Mouse (Mus musculus) limb, embryonic 10.5 days (tissue): Measurements from ENCODE around the gene Pea15a. TPM values are rescaled to one million over a fixed set of nuclear protein-coding genes. Genes with fewer than 3 reads are reported as not detected.

Experiments used
- DNase-seq: peaks from one replicate; pipeline ENCODE4 v3.0.0-alpha.2; 2017; ENCODE audit warnings: low spot score
- H3K27ac ChIP-seq: fragments of 300-500 bp; sonication (generic); 2 replicates; pipeline ENCODE4 v1.5.1; 2016; ENCODE audit warnings: mild to moderate bottlenecking
- H3K27me3 ChIP-seq: fragments of 300-500 bp; sonication (generic); 2 replicates; pipeline ENCODE4 v1.6.1; 2016; ENCODE audit warnings: low read depth, mild to moderate bottlenecking; ENCODE audit not compliant: poor library complexity, severe bottlenecking
- H3K36me3 ChIP-seq: fragments of 300-500 bp; sonication (generic); 2 replicates; pipeline ENCODE4 v1.6.1; 2016; ENCODE audit warnings: mild to moderate bottlenecking, moderate library complexity
- H3K4me1 ChIP-seq: fragments of 300-500 bp; sonication (generic); 2 replicates; pipeline ENCODE4 v1.6.1; 2016
- H3K4me3 ChIP-seq: fragments of 300-500 bp; sonication (generic); 2 replicates; pipeline ENCODE4 v1.5.1; 2016; ENCODE audit warnings: mild to moderate bottlenecking, moderate library complexity
- H3K9me3 ChIP-seq: fragments of 300-500 bp; sonication (generic); replicated peaks from 2 replicates; pipeline ENCODE4 v1.6.1; 2016; ENCODE audit warnings: mild to moderate bottlenecking
- WGBS: fragments of 180-500 bp; shearing (Covaris S2); methylation state at CpG from one replicate; pipeline ENCODE4 v1.1.7; 2016; 5-methylcytosine and 5-hydroxymethylcytosine counted together
- polyA plus RNA-seq: library from polyadenylated mRNA; unstranded; fragments of >200 nt; fragmentation: Nextera tagmentation; extraction: Ambion mirVana; gene quantifications from 2 replicates; pipeline ENCODE4 v1.2.1, GENCODE M21; 2016

Pea15a gene
- polyA plus RNA-seq, 1 experiment from 2014 or later, result 88.4 TPM

- H3K36me3 ChIP-seq, result peaks cover 97% of the 10 kb centered on the region
- WGBS, result 95% methylated on average over 10 of the region's 10 CpGs
- H3K27ac ChIP-seq, result no peak overlapping the region
- no peaks in the 10 kb centered on the region for H3K4me1 ChIP-seq
- H3K4me3 ChIP-seq, result no peak overlapping the region
- no peaks in the 10 kb centered on the region for H3K9me3 ChIP-seq
- DNase-seq, result no peak
- no peaks in the 10 kb centered on the region for H3K27me3 ChIP-seq
Measured at GRCm38 (mm10) chr1:172186401-172187289, 20.0 kb downstream of the Pea15a start.

GRCm38 (mm10) chr1:172183915-172184314 is 22.7 kb downstream of the Pea15a start:
- Histone ChIP-seq H3K9me3 (no peaks in the 10 kb centered on the region), H3K27ac (no peak overlapping the region), H3K4me1 (no peaks in the 10 kb centered on the region), H3K36me3 (peaks cover 97% of the 10 kb centered on the region), H3K4me3 (no peak overlapping the region), H3K27me3 (no peaks in the 10 kb centered on the region)
- DNase-seq, result no peak

DNA sequence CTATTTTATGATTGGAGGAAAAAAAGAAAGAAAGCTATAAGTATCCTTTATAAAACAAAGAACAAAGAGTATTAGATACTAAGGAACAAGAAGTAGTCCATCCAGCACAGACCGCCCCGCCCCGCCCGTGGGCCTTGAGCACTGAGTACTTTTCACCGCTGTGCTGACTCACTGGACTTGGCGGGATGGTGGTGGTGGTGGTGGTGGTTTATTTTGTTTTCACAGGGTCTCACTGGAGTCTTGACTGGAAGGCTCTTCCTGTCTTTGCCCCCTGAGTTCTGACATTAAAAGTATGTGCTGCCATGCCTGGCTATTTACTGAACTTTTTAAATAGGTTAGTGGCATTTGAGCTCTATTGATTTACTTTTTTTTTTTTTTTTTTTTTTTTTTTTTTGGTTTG is 23.5 kb downstream of the Pea15a start:
- WGBS, result 95% methylated on average over 6 of the region's 6 CpGs
- DNase-seq, result no peak

DNA sequence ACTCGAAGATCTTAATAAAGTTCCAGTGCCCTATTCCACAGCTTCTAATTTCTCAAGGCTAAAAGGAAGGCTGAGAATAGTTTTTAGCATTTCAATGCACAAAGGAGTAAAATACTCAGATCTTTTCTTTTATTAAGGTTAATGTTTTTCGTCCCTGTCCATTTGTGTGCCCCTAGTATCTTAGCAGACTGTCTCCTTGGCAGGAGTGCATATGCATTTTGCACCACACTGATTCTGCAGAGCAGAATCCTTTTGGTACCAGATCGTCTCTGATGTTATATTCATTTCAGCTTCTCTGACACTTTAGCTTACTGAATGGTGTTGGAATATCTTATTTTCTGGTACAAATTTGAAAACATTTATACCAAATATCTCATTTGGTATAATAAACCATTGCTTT is 24.8 kb downstream of the Pea15a start:
- no peaks in the 10 kb centered on the region for H3K27me3 ChIP-seq
- no peaks in the 10 kb centered on the region for H3K9me3 ChIP-seq
- H3K36me3 ChIP-seq, result peaks cover 94% of the 10 kb centered on the region
- no peaks in the 10 kb centered on the region for H3K4me1 ChIP-seq
- no peak for DNase-seq
- WGBS, result 93% methylated on average over 3 of the region's 3 CpGs
- H3K27ac ChIP-seq, result no peak overlapping the region
- no peak overlapping the region for H3K4me3 ChIP-seq

More for the DNA sequence above, 23.5 kb downstream of the Pea15a start:
- Histone ChIP-seq H3K36me3 (peaks cover 97% of the 10 kb centered on the region), H3K4me1 (no peaks in the 10 kb centered on the region), H3K4me3 (no peak overlapping the region), H3K27me3 (no peaks in the 10 kb centered on the region), H3K9me3 (no peaks in the 10 kb centered on the region), H3K27ac (no peak overlapping the region)

DNA sequence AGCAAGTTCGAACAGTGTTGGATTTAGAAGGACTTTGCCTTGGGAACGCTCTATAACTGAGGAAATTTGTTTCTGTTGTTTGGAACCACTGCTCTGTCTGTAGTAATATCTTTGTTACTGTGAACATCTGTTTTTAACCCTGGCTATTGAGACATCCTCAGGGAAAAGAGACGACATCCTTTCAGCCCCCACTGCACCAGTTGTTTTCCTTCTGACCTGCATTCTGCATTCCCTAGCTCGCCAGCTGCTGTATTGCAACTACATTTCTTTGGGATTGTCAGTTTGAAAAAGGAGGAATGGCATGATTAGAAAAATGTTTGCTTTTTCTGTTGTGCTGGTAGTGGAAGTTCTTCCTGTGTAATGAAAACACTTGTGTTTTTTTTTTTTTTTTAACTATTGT is 25.7 kb downstream of the Pea15a start:
- no peaks in the 10 kb centered on the region for H3K9me3 ChIP-seq
- H3K4me3 ChIP-seq, result no peak overlapping the region
- no peak for DNase-seq
- peaks cover 94% of the 10 kb centered on the region for H3K36me3 ChIP-seq
- no peaks in the 10 kb centered on the region for H3K4me1 ChIP-seq
- H3K27me3 ChIP-seq, result no peaks in the 10 kb centered on the region
- no peak overlapping the region for H3K27ac ChIP-seq
- 78% methylated on average over 4 of the region's 4 CpGs for WGBS

DNA sequence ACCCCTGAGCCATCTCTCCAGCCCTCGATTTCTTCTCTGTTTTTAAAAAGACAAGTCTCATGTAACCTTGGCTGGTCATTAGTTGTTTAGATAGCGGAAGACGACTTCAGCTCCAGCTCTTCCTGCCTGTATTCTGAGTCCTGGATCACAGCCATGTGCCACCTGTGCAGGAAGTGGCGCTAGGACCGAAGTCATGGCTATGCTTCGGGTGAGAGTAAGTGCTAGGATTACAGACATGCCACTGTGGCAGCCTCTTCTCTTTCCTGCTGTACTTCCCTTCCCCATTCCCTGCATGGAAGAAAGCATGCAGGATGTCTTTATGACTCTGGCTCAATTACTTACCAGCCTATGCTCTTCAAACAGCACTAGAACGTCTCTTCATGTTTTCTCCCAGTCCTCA is 27.5 kb downstream of the Pea15a start:
- H3K27ac ChIP-seq, result no peak overlapping the region
- 88% methylated on average over 7 of the region's 7 CpGs for WGBS
- no peaks in the 10 kb centered on the region for H3K4me1 ChIP-seq
- no peaks in the 10 kb centered on the region for H3K27me3 ChIP-seq
- no peak overlapping the region for H3K4me3 ChIP-seq
- no peak for DNase-seq
- H3K9me3 ChIP-seq, result no peaks in the 10 kb centered on the region
- H3K36me3 ChIP-seq, result peaks cover 96% of the 10 kb centered on the region

GRCm38 (mm10) chr1:172177791-172178190 is 28.8 kb downstream of the Pea15a start:
- Histone ChIP-seq H3K27ac (no peak overlapping the region), H3K9me3 (no peaks in the 10 kb centered on the region), H3K36me3 (peaks cover 98% of the 10 kb centered on the region), H3K4me1 (no peaks in the 10 kb centered on the region), H3K27me3 (no peaks in the 10 kb centered on the region), H3K4me3 (no peak overlapping the region)
- DNase-seq, result no peak
- WGBS, result 92% methylated on average over 7 of the region's 7 CpGs

- Histone ChIP-seq H3K4me1 (no peaks in the 10 kb centered on the region), H3K27ac (no peak overlapping the region), H3K4me3 (no peak overlapping the region), H3K27me3 (no peaks in the 10 kb centered on the region), H3K9me3 (no peaks in the 10 kb centered on the region), H3K36me3 (peaks cover 97% of the 10 kb centered on the region)
- DNase-seq, result no peak
- WGBS, result 90% methylated on average over 5 of the region's 5 CpGs
Measured at GRCm38 (mm10) chr1:172173181-172173580, 33.4 kb downstream of the Pea15a start.

DNA sequence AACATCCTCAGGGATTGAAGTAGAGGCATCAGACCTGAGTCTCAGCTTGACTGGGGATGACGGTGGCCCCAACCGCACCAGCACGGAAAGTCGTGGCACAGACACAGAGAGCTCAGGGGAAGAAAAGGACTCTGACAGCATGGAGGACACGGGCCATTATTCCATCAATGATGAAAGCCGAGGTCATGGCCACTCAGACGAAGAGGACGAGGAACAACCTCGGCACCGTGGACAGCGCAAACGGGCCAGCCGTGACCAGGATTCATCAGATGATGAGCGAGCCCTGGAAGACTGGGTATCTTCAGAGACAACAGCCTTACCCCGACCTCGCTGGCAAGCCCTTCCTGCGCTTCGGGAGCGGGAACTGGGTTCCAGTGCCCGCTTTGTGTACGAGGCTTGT is 34.2 kb downstream of the Pea15a start:
- Histone ChIP-seq H3K27ac (no peak overlapping the region), H3K36me3 (peaks cover 97% of the 10 kb centered on the region), H3K4me1 (no peaks in the 10 kb centered on the region), H3K27me3 (no peaks in the 10 kb centered on the region), H3K9me3 (no peaks in the 10 kb centered on the region), H3K4me3 (no peak overlapping the region)
- 96% methylated on average over 21 of the region's 21 CpGs for WGBS
- no peak for DNase-seq

GRCm38 (mm10) chr1:172169809-172170208 is 36.8 kb downstream of the Pea15a start:
- Histone ChIP-seq H3K4me3 (no peak overlapping the region), H3K4me1 (no peaks in the 10 kb centered on the region), H3K27ac (no peak overlapping the region), H3K9me3 (no peaks in the 10 kb centered on the region), H3K36me3 (peaks cover 99% of the 10 kb centered on the region), H3K27me3 (no peaks in the 10 kb centered on the region)
- no peak for DNase-seq
- 95% methylated on average over 5 of the region's 5 CpGs for WGBS

- DNase-seq, result no peak
- WGBS, result 93% methylated on average over 5 of the region's 5 CpGs
- H3K36me3 ChIP-seq, result peaks cover 92% of the 10 kb centered on the region
- no peak overlapping the region for H3K4me3 ChIP-seq
- no peaks in the 10 kb centered on the region for H3K27me3 ChIP-seq
- no peaks in the 10 kb centered on the region for H3K4me1 ChIP-seq
- no peaks in the 10 kb centered on the region for H3K9me3 ChIP-seq
- no peak overlapping the region for H3K27ac ChIP-seq
Measured at GRCm38 (mm10) chr1:172167911-172168310, 38.7 kb downstream of the Pea15a start.

GRCm38 (mm10) chr1:172162959-172163358 is 43.6 kb downstream of the Pea15a start:
- H3K9me3 ChIP-seq, result no peaks in the 10 kb centered on the region
- H3K4me1 ChIP-seq, result no peaks in the 10 kb centered on the region
- no peaks in the 10 kb centered on the region for H3K27me3 ChIP-seq
- peaks cover 55% of the 10 kb centered on the region for H3K36me3 ChIP-seq
- no peak overlapping the region for H3K27ac ChIP-seq
- no peak overlapping the region for H3K4me3 ChIP-seq
- 88% methylated on average over 6 of the region's 6 CpGs for WGBS
- no peak for DNase-seq

DNA sequence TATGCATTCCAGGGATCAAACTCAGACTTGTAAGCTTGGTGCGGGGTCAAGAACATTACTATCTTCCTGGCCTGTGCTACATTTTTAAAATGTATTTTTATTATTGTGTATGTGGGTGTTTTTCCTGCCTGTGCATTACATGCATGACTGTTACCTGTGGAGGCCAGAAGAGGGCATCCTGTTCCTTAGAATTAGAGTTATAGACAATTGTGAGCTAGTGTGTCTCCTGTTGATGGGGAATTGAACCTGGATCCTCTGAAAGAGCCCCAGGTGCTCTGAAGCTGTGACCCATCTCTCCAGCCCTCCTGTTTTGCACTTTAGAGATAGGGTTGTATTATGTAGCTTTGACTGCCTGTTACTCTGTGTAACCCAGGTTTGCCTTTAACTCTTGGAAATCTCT is 44.6 kb downstream of the Pea15a start:
- H3K4me3 ChIP-seq, result no peak overlapping the region
- no peaks in the 10 kb centered on the region for H3K9me3 ChIP-seq
- 96% methylated on average over 1 of the region's 1 CpGs for WGBS
- no peaks in the 10 kb centered on the region for H3K4me1 ChIP-seq
- DNase-seq, result no peak
- no peaks in the 10 kb centered on the region for H3K27me3 ChIP-seq
- H3K27ac ChIP-seq, result no peak overlapping the region
- peaks cover 49% of the 10 kb centered on the region for H3K36me3 ChIP-seq

DNA sequence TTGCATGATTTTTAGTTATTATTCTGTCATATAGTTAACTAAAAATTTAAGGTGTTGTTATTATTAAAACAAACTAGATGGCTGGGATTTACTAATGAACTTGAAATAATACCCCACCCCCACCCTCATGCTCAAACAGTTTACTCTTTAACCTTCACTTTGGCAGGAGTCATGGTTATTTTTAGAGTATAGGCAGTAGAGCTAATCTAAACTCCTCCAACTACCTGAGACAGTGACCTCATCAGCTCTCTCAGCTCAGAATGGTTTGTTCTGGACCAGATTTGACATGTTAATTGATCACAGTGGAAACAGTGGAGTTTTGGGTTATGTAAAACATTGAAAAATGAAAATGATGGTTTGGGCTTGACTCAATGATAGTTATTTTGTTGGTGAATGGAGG is 46.1 kb downstream of the Pea15a start:
- Histone ChIP-seq H3K9me3 (no peaks in the 10 kb centered on the region), H3K36me3 (peaks cover 49% of the 10 kb centered on the region), H3K4me1 (no peaks in the 10 kb centered on the region), H3K27me3 (no peaks in the 10 kb centered on the region), H3K27ac (no peak overlapping the region), H3K4me3 (no peak overlapping the region)
- DNase-seq, result no peak
